Mouse (Mus musculus): ENCODE results near the gene Ncoa5.
A peak's percentile ranks its signal among the peaks of the same experiment; 100 is the strongest.

The Ncoa5 gene

GRCm38 (mm10) chr2:164960716-164961441 lies 73.8 kb downstream of the Ncoa5 start, which contains the start of gene Slc12a5:
Slc12a5 (plus strand) TSS chr2:164960802.
- no peak for DNase-seq (ENCODE audit: low spot score in 2 of 2)

GRCm38 (mm10) chr2:164957548-164958315 lies 76.9 kb downstream of the Ncoa5 start:
- no peak for DNase-seq (ENCODE audit: low spot score in 2 of 2)

- DNase-seq (ENCODE audit: low spot score in 2 of 2), result no peak
Observed at GRCm38 (mm10) chr2:164956195-164956594, 78.5 kb downstream of the Ncoa5 start.

- no peak for DNase-seq (ENCODE audit: low spot score in 2 of 2)
Observed at GRCm38 (mm10) chr2:164955725-164956124, 78.9 kb downstream of the Ncoa5 start.

- peak in 1 of 2 experiments; percentile 75 for DNase-seq (ENCODE audit: low spot score in 2 of 2)
Observed at GRCm38 (mm10) chr2:164953224-164953623, 81.4 kb downstream of the Ncoa5 start.

GRCm38 (mm10) chr2:164952448-164952847 lies 82.2 kb downstream of the Ncoa5 start:
- DNase-seq (ENCODE audit: low spot score in 2 of 2), result no peak

- DNase-seq (ENCODE audit: low spot score in 2 of 2), result no peak
Observed at GRCm38 (mm10) chr2:164951745-164952144, 82.9 kb downstream of the Ncoa5 start.

- no peak for DNase-seq (ENCODE audit: low spot score in 2 of 2)
Observed at GRCm38 (mm10) chr2:164950501-164950900, 84.2 kb downstream of the Ncoa5 start.
